Comparison of ENCODE assay signal across 14 mouse cellular contexts in the genomic region with DNA sequence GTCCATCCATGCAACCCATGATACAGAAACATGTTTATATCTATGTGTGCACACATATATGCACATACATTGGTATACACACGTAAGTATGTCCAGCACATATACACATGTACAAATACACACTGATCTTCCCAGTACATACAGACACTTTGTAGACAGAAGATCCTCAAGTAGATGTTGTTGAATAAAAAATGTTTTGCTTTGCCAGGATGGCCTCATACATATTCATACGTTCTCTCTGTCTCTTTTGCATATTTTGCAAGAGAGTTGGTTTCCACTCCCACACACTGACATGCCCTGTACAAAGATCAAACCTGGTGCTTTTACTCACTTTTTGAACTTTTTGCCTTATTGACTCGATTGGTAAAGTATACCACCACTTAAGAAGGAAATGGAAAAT.
"Had no signal": no experiment of that assay in that cellular context is flagged by ENCODE, and none has a peak within 500 bp of the region (broad histone marks: within the 10 kb centered on the region; RNA-seq: fewer than 3 reads in every experiment).

No protein-coding gene starts in this region.

- H3K4me2 ChIP-seq: heart, embryonic 12.5 days; hindbrain, embryonic 12.5 days; hindbrain, embryonic 14.5 days; intestine, embryonic 15.5 days; limb, embryonic 12.5 days had no signal

- H3K4me3 ChIP-seq: heart, embryonic 10.5 days; heart, embryonic 12.5 days; hindbrain, embryonic 10.5 days; hindbrain, embryonic 12.5 days; intestine, embryonic 15.5 days; layer of hippocampus, adult 2 months; left cerebral cortex, adult 2 months; limb, embryonic 10.5 days; limb, embryonic 12.5 days had no signal

- ATAC-seq: forebrain, embryonic 16.5 days; inflammation-experienced regulatory T-cells, adult 6 months; intestine, embryonic 15.5 days; intestine, postnatal 0 days had no signal

- H3K27ac ChIP-seq: heart, embryonic 10.5 days; hindbrain, embryonic 10.5 days; hindbrain, embryonic 12.5 days; hindbrain, embryonic 14.5 days; intestine, embryonic 15.5 days; layer of hippocampus, adult 2 months; left cerebral cortex, adult 2 months; limb, embryonic 10.5 days; limb, embryonic 12.5 days had no signal

- H3K9me3 ChIP-seq: heart, embryonic 10.5 days; heart, embryonic 12.5 days; hindbrain, embryonic 10.5 days; hindbrain, embryonic 12.5 days; intestine, embryonic 15.5 days; limb, embryonic 10.5 days; limb, embryonic 12.5 days had no signal

- DNase-seq: liver had no signal

- H3K27me3 ChIP-seq: heart, embryonic 12.5 days; hindbrain, embryonic 12.5 days; intestine, embryonic 15.5 days; limb, embryonic 12.5 days had no signal

- H3K36me3 ChIP-seq: heart, embryonic 10.5 days; heart, embryonic 12.5 days; hindbrain, embryonic 10.5 days; hindbrain, embryonic 12.5 days; intestine, embryonic 15.5 days; limb, embryonic 10.5 days; limb, embryonic 12.5 days had no signal

- H3K4me1 ChIP-seq: heart, embryonic 12.5 days; intestine, embryonic 15.5 days had no signal

- H3K9ac ChIP-seq: heart, embryonic 12.5 days; hindbrain, embryonic 12.5 days; hindbrain, embryonic 14.5 days; intestine, embryonic 15.5 days; limb, embryonic 12.5 days had no signal
